Mouse (Mus musculus): ENCODE data around the gene Tnnt2. TPM values are rescaled to one million over a fixed set of nuclear protein-coding genes. Genes with fewer than 3 reads are reported as not detected.

The Tnnt2 gene
- polyA plus RNA-seq, 1 experiment from 2014 or later: 7.3 TPM

- 82% methylated on average over 6 of the region's 6 CpGs for WGBS
- no peak for DNase-seq (ENCODE audit: low spot score)
Observed at GRCm38 (mm10) chr1:135892764-135893163, 56.6 kb downstream of the Tnnt2 start.

GRCm38 (mm10) chr1:135893377-135893776, 57.2 kb downstream of the Tnnt2 start:
- Histone ChIP-seq H3K4me1 (ENCODE audit: control insufficient read depth, insufficient read depth, low read length) (no peaks in the 10 kb centered on the region), H3K27me3 (ENCODE audit: control insufficient read depth, insufficient read depth, low read length) (no peaks in the 10 kb centered on the region), H3K9ac (ENCODE audit: low read length) (no peak overlapping the region), H3K4me3 (ENCODE audit: low read depth, low read length) (no peak overlapping the region), H3K27ac (replicated peaks; ENCODE audit: low read depth, low read length) (no peak overlapping the region), H3K4me2 (ENCODE audit: low read depth, severe bottlenecking) (no peak overlapping the region), H3K36me3 (ENCODE audit: control insufficient read depth, insufficient read depth, low read length) (no peaks in the 10 kb centered on the region), H3K9me3 (ENCODE audit: control insufficient read depth, low read length) (no peaks in the 10 kb centered on the region)
- ATAC-seq (ENCODE audit: insufficient number of reproducible peaks, low FRiP score, low TSS enrichment, low read depth) (no peak), DNase-seq (ENCODE audit: low spot score) (no peak)
- WGBS: 90% methylated on average over 3 of the region's 3 CpGs

More at GRCm38 (mm10) chr1:135892764-135893163, 56.6 kb downstream of the Tnnt2 start:
- ATAC-seq (ENCODE audit: insufficient number of reproducible peaks, low FRiP score, low TSS enrichment, low read depth): no peak
- no peaks in the 10 kb centered on the region for H3K36me3 ChIP-seq (ENCODE audit: control insufficient read depth, insufficient read depth, low read length)
- no peak overlapping the region for H3K27ac ChIP-seq (replicated peaks; ENCODE audit: low read depth, low read length)
- H3K4me1 ChIP-seq (ENCODE audit: control insufficient read depth, insufficient read depth, low read length): no peaks in the 10 kb centered on the region
- H3K9ac ChIP-seq (ENCODE audit: low read length): no peak overlapping the region
- H3K4me2 ChIP-seq (ENCODE audit: low read depth, severe bottlenecking): no peak overlapping the region
- H3K27me3 ChIP-seq (ENCODE audit: control insufficient read depth, insufficient read depth, low read length): no peaks in the 10 kb centered on the region
- H3K9me3 ChIP-seq (ENCODE audit: control insufficient read depth, low read length): no peaks in the 10 kb centered on the region
- no peak overlapping the region for H3K4me3 ChIP-seq (ENCODE audit: low read depth, low read length)

GRCm38 (mm10) chr1:135895367-135895766, 59.2 kb downstream of the Tnnt2 start:
- no peak for ATAC-seq (ENCODE audit: insufficient number of reproducible peaks, low FRiP score, low TSS enrichment, low read depth)
- no peaks in the 10 kb centered on the region for H3K36me3 ChIP-seq (ENCODE audit: control insufficient read depth, insufficient read depth, low read length)
- DNase-seq (ENCODE audit: low spot score): no peak
- no peaks in the 10 kb centered on the region for H3K9me3 ChIP-seq (ENCODE audit: control insufficient read depth, low read length)
- WGBS: 92% methylated on average over 4 of the region's 4 CpGs
- no peaks in the 10 kb centered on the region for H3K4me1 ChIP-seq (ENCODE audit: control insufficient read depth, insufficient read depth, low read length)
- H3K27me3 ChIP-seq (ENCODE audit: control insufficient read depth, insufficient read depth, low read length): no peaks in the 10 kb centered on the region
- no peak overlapping the region for H3K4me2 ChIP-seq (ENCODE audit: low read depth, severe bottlenecking)
- H3K9ac ChIP-seq (ENCODE audit: low read length): no peak overlapping the region
- no peak overlapping the region for H3K27ac ChIP-seq (replicated peaks; ENCODE audit: low read depth, low read length)
- H3K4me3 ChIP-seq (ENCODE audit: low read depth, low read length): no peak overlapping the region

- H3K36me3 ChIP-seq (ENCODE audit: control insufficient read depth, insufficient read depth, low read length): no peaks in the 10 kb centered on the region
- no peaks in the 10 kb centered on the region for H3K4me1 ChIP-seq (ENCODE audit: control insufficient read depth, insufficient read depth, low read length)
- H3K27me3 ChIP-seq (ENCODE audit: control insufficient read depth, insufficient read depth, low read length): no peaks in the 10 kb centered on the region
- H3K4me3 ChIP-seq (ENCODE audit: low read depth, low read length): no peak overlapping the region
- no peak overlapping the region for H3K9ac ChIP-seq (ENCODE audit: low read length)
- no peak overlapping the region for H3K4me2 ChIP-seq (ENCODE audit: low read depth, severe bottlenecking)
- WGBS: 89% methylated on average over 6 of the region's 6 CpGs
- H3K27ac ChIP-seq (replicated peaks; ENCODE audit: low read depth, low read length): no peak overlapping the region
- ATAC-seq (ENCODE audit: insufficient number of reproducible peaks, low FRiP score, low TSS enrichment, low read depth): no peak
- H3K9me3 ChIP-seq (ENCODE audit: control insufficient read depth, low read length): no peaks in the 10 kb centered on the region
- DNase-seq (ENCODE audit: low spot score): no peak
Observed at GRCm38 (mm10) chr1:135899295-135899694, 63.1 kb downstream of the Tnnt2 start.

- Histone ChIP-seq H3K9me3 (ENCODE audit: control insufficient read depth, low read length) (no peaks in the 10 kb centered on the region), H3K4me1 (ENCODE audit: control insufficient read depth, insufficient read depth, low read length) (no peaks in the 10 kb centered on the region), H3K9ac (ENCODE audit: low read length) (no peak overlapping the region), H3K27ac (replicated peaks; ENCODE audit: low read depth, low read length) (no peak overlapping the region), H3K27me3 (ENCODE audit: control insufficient read depth, insufficient read depth, low read length) (no peaks in the 10 kb centered on the region), H3K4me3 (ENCODE audit: low read depth, low read length) (no peak overlapping the region), H3K36me3 (ENCODE audit: control insufficient read depth, insufficient read depth, low read length) (no peaks in the 10 kb centered on the region), H3K4me2 (ENCODE audit: low read depth, severe bottlenecking) (no peak overlapping the region)
- 58% methylated on average over 7 of the region's 7 CpGs for WGBS
- ATAC-seq (ENCODE audit: insufficient number of reproducible peaks, low FRiP score, low TSS enrichment, low read depth): no peak
- DNase-seq (ENCODE audit: low spot score): no peak
Observed at GRCm38 (mm10) chr1:135899991-135900515, 63.9 kb downstream of the Tnnt2 start.

Other genes starting within 250 kb of the Tnnt2 start
- 16.4 and 16.7 TPM in 2 replicates for gene Nav1, start 229.1 kb upstream of the Tnnt2 start, polyA plus RNA-seq (2014; fragmentation: Nextera tagmentation; extraction: Ambion mirVana)
- 50.5 and 51.2 TPM in 2 replicates for gene Csrp1, start 116.3 kb upstream of the Tnnt2 start, polyA plus RNA-seq (2014; fragmentation: Nextera tagmentation; extraction: Ambion mirVana)
- 32.8 and 33.3 TPM in 2 replicates for gene Phlda3, start 70.2 kb upstream of the Tnnt2 start, polyA plus RNA-seq (2014; fragmentation: Nextera tagmentation; extraction: Ambion mirVana)
- gene Tnni1, start 56.9 kb upstream of the Tnnt2 start, polyA plus RNA-seq (2014; fragmentation: Nextera tagmentation; extraction: Ambion mirVana): 13.7 and 19.4 TPM in 2 replicates
- gene Lad1, start 17.8 kb upstream of the Tnnt2 start, polyA plus RNA-seq (2014; fragmentation: Nextera tagmentation; extraction: Ambion mirVana): 4.5 TPM in 2 replicates
- gene Pkp1, start 82.9 kb downstream of the Tnnt2 start, polyA plus RNA-seq (2014; fragmentation: Nextera tagmentation; extraction: Ambion mirVana): 0.71 and 0.79 TPM in 2 replicates
- gene Igfn1, start 170.0 kb downstream of the Tnnt2 start, polyA plus RNA-seq (2014; fragmentation: Nextera tagmentation; extraction: Ambion mirVana): 0.13 and 0.17 TPM in 2 replicates
- 60.6 and 99.8 TPM in 2 replicates for gene Tmem9, start 171.8 kb downstream of the Tnnt2 start, polyA plus RNA-seq (2014; fragmentation: Nextera tagmentation; extraction: Ambion mirVana)
- not detected in 2 replicates for gene Ascl5, start 214.4 kb downstream of the Tnnt2 start, polyA plus RNA-seq (2014; fragmentation: Nextera tagmentation; extraction: Ambion mirVana)
- gene Cacna1s, start 216.4 kb downstream of the Tnnt2 start, polyA plus RNA-seq (2014; fragmentation: Nextera tagmentation; extraction: Ambion mirVana): 0.17 and 0.21 TPM in 2 replicates

Measured in limb, embryonic 11.5 days (tissue).